Mouse (Mus musculus): ENCODE results near the gene Renbp. TPM values are rescaled to one million over a fixed set of nuclear protein-coding genes. Genes with fewer than 3 reads are reported as not detected.

Gene Renbp
- total RNA-seq, 2 experiments from 2014 or later: 4.4 to 4.9 TPM

Other genes with a start within 250 kb of the Renbp start
- gene Bcap31, start 214.7 kb downstream of the Renbp start, total RNA-seq (2021): 10 to 100 TPM; 78.4 to 88.0 TPM
- gene Abcd1, start 214.3 kb downstream of the Renbp start, total RNA-seq (2021): 10 to 100 TPM; 11.1 to 14.1 TPM
- 10 to 100 TPM in 1 of 2 experiments, 1 to 10 TPM in 1; 8.7 to 10.0 TPM for gene Plxnb3, start 173.8 kb downstream of the Renbp start, total RNA-seq (2021)
- gene Srpk3, start 156.4 kb downstream of the Renbp start, total RNA-seq (2021): 1 to 10 TPM; 4.6 to 9.4 TPM
- 100 to 1,000 TPM; 182 to 187 TPM for gene Idh3g, start 144.0 kb downstream of the Renbp start, total RNA-seq (2021)
- gene Ssr4, start 143.8 kb downstream of the Renbp start, total RNA-seq (2021): 10 to 100 TPM; 94.6 to 99.7 TPM
- gene Pdzd4, start 105.9 kb downstream of the Renbp start, total RNA-seq (2021): 100 to 1,000 TPM; 119 to 125 TPM
- not detected for gene Avpr2, start 38.7 kb downstream of the Renbp start, total RNA-seq (2021)
- gene L1cam, start 34.7 kb downstream of the Renbp start, total RNA-seq (2021): 100 to 1,000 TPM; 152 to 158 TPM
- 1 to 10 TPM; 3.6 to 4.7 TPM for gene Arhgap4, start 9.0 kb downstream of the Renbp start, total RNA-seq (2021)
- gene Naa10, start 8.9 kb downstream of the Renbp start, total RNA-seq (2021): 10 to 100 TPM; 45.4 to 53.4 TPM
- 10 to 100 TPM; 69.9 to 70.4 TPM for gene Hcfc1, start 35.5 kb upstream of the Renbp start, total RNA-seq (2021)
- 10 to 100 TPM; 39.5 to 44.0 TPM for gene Irak1, start 93.1 kb upstream of the Renbp start, total RNA-seq (2021)
- under 1 TPM; 0.50 to 0.62 TPM for gene Opn1mw, start 196.6 kb upstream of the Renbp start, total RNA-seq (2021)
- 10 to 100 TPM; 80.2 to 84.3 TPM for gene Mecp2, start 204.5 kb upstream of the Renbp start, total RNA-seq (2021)
- not detected for gene Tex28, start 237.0 kb upstream of the Renbp start, total RNA-seq (2021)
- gene Tktl1, start 246.4 kb upstream of the Renbp start, total RNA-seq (2021): not detected

Measured in left cerebral cortex, postnatal 25 days (tissue).